Mouse (Mus musculus) kidney, embryonic 16.5 days (tissue): ENCODE measurements around the gene Gm6592. TPM values are rescaled to one million over a fixed set of nuclear protein-coding genes. Genes with fewer than 3 reads are reported as not detected.

ENCODE experiments used
- polyA plus RNA-seq: library from polyadenylated mRNA; unstranded; fragments of >200 nt; fragmentation: Nextera tagmentation; extraction: Ambion mirVana; gene quantifications from 2 replicates; pipeline ENCODE4 v1.2.1, GENCODE M21; 2015

The Gm6592 gene
- polyA plus RNA-seq, 1 experiment from 2014 or later = not detected

Other genes with a start within 250 kb of the Gm6592 start
- gene Ssxb8, start 153.2 kb upstream of the Gm6592 start, polyA plus RNA-seq = not detected in 2 replicates
- gene Ssx9, start 95.6 kb upstream of the Gm6592 start, polyA plus RNA-seq = not detected in 2 replicates
- not detected in 2 replicates for gene Ssxb5, start 40.3 kb upstream of the Gm6592 start, polyA plus RNA-seq
- gene Gm5751, start 30.3 kb downstream of the Gm6592 start, polyA plus RNA-seq = not detected in 2 replicates
- gene B630019K06Rik, start 48.4 kb downstream of the Gm6592 start, polyA plus RNA-seq = 2.6 and 2.7 TPM in 2 replicates
- not detected in 2 replicates for gene Fthl17b, start 119.0 kb downstream of the Gm6592 start, polyA plus RNA-seq
- not detected in 2 replicates for gene Fthl17c, start 132.6 kb downstream of the Gm6592 start, polyA plus RNA-seq
- gene Fthl17d, start 142.8 kb downstream of the Gm6592 start, polyA plus RNA-seq = not detected in 2 replicates
- gene Fthl17e, start 189.5 kb downstream of the Gm6592 start, polyA plus RNA-seq = not detected in 2 replicates
- gene Fthl17f, start 219.0 kb downstream of the Gm6592 start, polyA plus RNA-seq = not detected in 2 replicates